Mouse (Mus musculus) C2C12 (cell line): ENCODE results near the gene Poglut1. TPM values are rescaled to one million over a fixed set of nuclear protein-coding genes. Genes with fewer than 3 reads are reported as not detected.

Experiments used
- H3K27me3 ChIP-seq: one replicate; pipeline ENCODE4 v1.6.1; 2011; ENCODE audit not compliant: control insufficient read depth, insufficient read depth, insufficient read length
- H3K36me3 ChIP-seq: one replicate; pipeline ENCODE4 v1.6.1; 2011; ENCODE audit not compliant: control insufficient read depth, insufficient read depth
- H3K4me3 ChIP-seq: one replicate; pipeline ENCODE4 v1.5.1; 2011; ENCODE audit warnings: mild to moderate bottlenecking, control low read depth; ENCODE audit not compliant: poor library complexity, insufficient read depth, severe bottlenecking
- H3K79me2 ChIP-seq: one replicate; pipeline ENCODE4 v1.6.1; 2011; ENCODE audit not compliant: control insufficient read depth, insufficient read depth
- H3K79me3 ChIP-seq: one replicate; pipeline ENCODE4 v1.6.1; 2011; ENCODE audit warnings: low read depth, control low read depth
- H3ac ChIP-seq: one replicate; pipeline ENCODE3; 2011; ENCODE audit warnings: low read depth; ENCODE audit not compliant: control insufficient read depth, insufficient read length
- CEBPB ChIP-seq: IDR thresholded peaks from one replicate; pipeline ENCODE4 v1.6.1; 2011; ENCODE audit warnings: low read depth, mild to moderate bottlenecking, control low read depth, moderate library complexity
- CTCF ChIP-seq: IDR thresholded peaks from one replicate; pipeline ENCODE4 v1.5.1; 2011; ENCODE audit not compliant: control insufficient read depth, insufficient read depth, insufficient read length
- FOSL1 ChIP-seq: IDR thresholded peaks from one replicate; pipeline ENCODE4 v1.8.0; 2011; ENCODE audit warnings: mild to moderate bottlenecking, low read length; ENCODE audit not compliant: poor library complexity, insufficient read depth, severe bottlenecking
- MAX ChIP-seq: IDR thresholded peaks from one replicate; pipeline ENCODE4 v1.6.1; 2011; ENCODE audit warnings: mild to moderate bottlenecking, control low read depth
- MYOD1 ChIP-seq: IDR thresholded peaks from one replicate; pipeline ENCODE4 v1.6.1; 2011; ENCODE audit warnings: low read depth; ENCODE audit not compliant: control insufficient read depth, insufficient read length
- MYOG ChIP-seq: IDR thresholded peaks from one replicate; pipeline ENCODE4 v1.6.1; 2011; ENCODE audit not compliant: control insufficient read depth, insufficient read length; ENCODE audit errors: extremely low read depth
- USF1 ChIP-seq: IDR thresholded peaks from one replicate; pipeline ENCODE4 v1.6.1; 2011; ENCODE audit warnings: low read depth, mild to moderate bottlenecking, control low read depth, moderate library complexity
- polyA plus RNA-seq: library from polyadenylated mRNA; unstranded; fragments of >200 nt; fragmentation: generic; extraction: Trizol; gene quantifications from one replicate; pipeline ENCODE4 v1.2.1, GENCODE M21; 2012; ENCODE audit warnings: missing spikeins

Poglut1 gene
- polyA plus RNA-seq, 1 experiment, result 25.8 TPM

DNA sequence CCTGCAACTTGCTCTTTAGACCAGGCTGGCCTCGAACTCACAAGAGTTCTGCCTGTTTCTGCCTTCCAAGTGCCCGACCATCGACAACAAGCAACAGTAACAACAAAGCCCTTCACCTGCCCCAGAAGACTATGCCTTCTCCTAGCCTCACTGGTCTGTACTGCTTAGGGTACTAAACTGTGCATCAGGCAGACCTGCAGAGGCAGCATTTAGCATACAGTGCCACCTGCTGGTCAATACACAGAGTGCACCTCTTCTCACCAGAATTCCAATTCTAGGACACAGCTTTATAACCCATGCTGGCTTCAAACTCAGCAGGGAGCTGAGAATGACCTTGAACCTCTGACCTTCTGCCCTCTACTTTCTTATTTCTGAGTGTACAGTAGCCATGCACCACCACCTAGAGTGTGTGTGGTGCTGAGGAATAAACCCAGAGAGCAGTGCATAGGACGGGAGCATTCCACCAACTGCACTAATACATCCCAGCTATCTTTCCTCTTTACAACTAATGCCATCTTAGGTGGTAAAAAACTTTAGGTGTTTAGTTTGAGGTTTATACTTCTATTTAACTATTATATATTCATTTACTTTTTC is 43.9 kb downstream of the Poglut1 start:
- Histone ChIP-seq H3K36me3 (peaks cover 32% of the 10 kb centered on the region), H3K4me3 (no peak overlapping the region)

DNA sequence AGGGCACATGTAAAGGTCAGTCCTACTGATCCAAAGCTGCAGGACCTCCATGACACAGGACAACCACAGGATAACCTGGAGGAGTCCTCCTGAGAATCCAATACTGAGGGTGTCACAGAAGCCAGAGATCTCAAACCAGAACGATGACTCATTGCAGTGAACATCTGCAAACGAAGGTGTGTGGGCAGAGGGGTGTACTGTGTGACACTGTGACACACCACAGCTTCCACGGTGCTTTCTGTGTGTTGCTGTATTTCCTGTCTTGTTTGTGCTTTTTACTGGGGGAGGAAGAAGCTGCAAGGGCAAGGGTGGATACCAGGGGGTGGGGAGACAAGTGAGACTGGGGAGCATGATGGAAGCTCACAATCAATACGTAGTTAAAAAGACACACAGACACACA is 46.5 kb downstream of the Poglut1 start:
- no peaks in the 10 kb centered on the region for H3K79me2 ChIP-seq
- H3K79me3 ChIP-seq, result no peaks in the 10 kb centered on the region
- H3K27me3 ChIP-seq, result no peaks in the 10 kb centered on the region
- H3ac ChIP-seq, result no peak overlapping the region
- H3K36me3 ChIP-seq, result peaks cover 43% of the 10 kb centered on the region
- H3K4me3 ChIP-seq, result no peak overlapping the region
- TF ChIP-seq CEBPB, result no peak
- no peak for TF ChIP-seq FOSL1
- no peak for TF ChIP-seq CTCF
- TF ChIP-seq MAX, result no peak
- TF ChIP-seq MYOG, result no peak
- TF ChIP-seq MYOD1, result no peak

More for the DNA sequence above, 43.9 kb downstream of the Poglut1 start:
- TF ChIP-seq CTCF (peak; percentile 79), USF1 (no peak), MYOG (no peak)
- no peak overlapping the region for H3ac ChIP-seq
- H3K27me3 ChIP-seq, result no peaks in the 10 kb centered on the region
- H3K79me3 ChIP-seq, result no peaks in the 10 kb centered on the region
- no peaks in the 10 kb centered on the region for H3K79me2 ChIP-seq

DNA sequence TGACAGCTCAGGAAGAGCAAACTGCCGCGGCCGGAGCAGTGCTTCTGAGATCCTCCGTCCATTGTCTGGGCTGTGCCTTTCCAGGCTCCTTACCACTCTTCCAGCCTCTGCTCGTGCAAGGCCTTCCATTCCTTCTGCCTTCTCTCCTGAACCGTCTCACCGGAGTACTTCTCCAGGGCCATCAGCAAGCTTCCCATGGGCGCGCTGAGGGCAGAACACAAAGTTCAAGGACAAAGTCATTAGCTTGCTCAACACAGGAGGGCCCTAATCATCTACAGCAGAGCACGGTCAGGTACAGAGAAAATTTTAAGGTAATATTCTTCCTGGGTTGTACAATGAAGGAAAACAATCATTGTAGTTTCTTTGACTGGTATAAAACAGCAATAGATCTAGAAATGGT is 47.6 kb downstream of the Poglut1 start:
- no peak for TF ChIP-seq MYOG
- TF ChIP-seq MAX, result no peak
- no peak for TF ChIP-seq CEBPB
- no peak for TF ChIP-seq FOSL1
- no peak for TF ChIP-seq CTCF
- no peak for TF ChIP-seq USF1
- TF ChIP-seq MYOD1, result no peak
- H3K27me3 ChIP-seq, result no peaks in the 10 kb centered on the region
- H3ac ChIP-seq, result no peak overlapping the region
- no peak overlapping the region for H3K4me3 ChIP-seq
- no peaks in the 10 kb centered on the region for H3K79me3 ChIP-seq
- no peaks in the 10 kb centered on the region for H3K79me2 ChIP-seq
- peaks cover 52% of the 10 kb centered on the region for H3K36me3 ChIP-seq

DNA sequence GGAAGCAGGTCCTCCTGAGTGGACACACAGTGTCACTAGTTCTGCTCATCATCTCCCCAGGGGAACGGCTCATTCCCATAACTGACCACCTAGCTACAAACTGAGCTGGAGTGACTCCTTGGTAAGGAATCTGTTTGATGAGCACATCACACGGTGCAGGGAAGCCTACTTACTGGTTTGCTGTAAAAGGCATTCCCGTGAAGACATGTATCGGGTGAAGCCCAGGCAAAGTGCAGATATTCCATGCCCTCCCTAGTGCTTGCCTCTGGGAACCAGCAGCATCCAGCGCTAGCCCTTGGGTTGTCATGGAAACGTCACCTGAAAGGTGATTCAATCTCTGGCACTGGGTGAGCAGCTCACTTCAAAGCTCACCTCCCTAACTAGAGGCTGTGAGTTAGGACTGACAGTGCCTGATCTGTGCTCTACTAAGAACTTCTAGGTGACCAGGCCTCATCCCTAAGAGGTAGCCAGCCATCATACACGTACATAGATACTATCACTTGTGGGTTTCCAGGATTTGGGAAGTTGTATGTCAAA is 53.4 kb downstream of the Poglut1 start:
- no peaks in the 10 kb centered on the region for H3K79me3 ChIP-seq
- no peaks in the 10 kb centered on the region for H3K27me3 ChIP-seq
- H3K79me2 ChIP-seq, result no peaks in the 10 kb centered on the region
- no peak overlapping the region for H3K4me3 ChIP-seq
- peaks cover 53% of the 10 kb centered on the region for H3K36me3 ChIP-seq
- peak overlapping the region; percentile 10 for H3ac ChIP-seq
- no peak for TF ChIP-seq MYOD1
- no peak for TF ChIP-seq MYOG
- TF ChIP-seq CEBPB, result no peak
- TF ChIP-seq CTCF, result no peak
- no peak for TF ChIP-seq MAX
- no peak for TF ChIP-seq FOSL1
- no peak for TF ChIP-seq USF1

DNA sequence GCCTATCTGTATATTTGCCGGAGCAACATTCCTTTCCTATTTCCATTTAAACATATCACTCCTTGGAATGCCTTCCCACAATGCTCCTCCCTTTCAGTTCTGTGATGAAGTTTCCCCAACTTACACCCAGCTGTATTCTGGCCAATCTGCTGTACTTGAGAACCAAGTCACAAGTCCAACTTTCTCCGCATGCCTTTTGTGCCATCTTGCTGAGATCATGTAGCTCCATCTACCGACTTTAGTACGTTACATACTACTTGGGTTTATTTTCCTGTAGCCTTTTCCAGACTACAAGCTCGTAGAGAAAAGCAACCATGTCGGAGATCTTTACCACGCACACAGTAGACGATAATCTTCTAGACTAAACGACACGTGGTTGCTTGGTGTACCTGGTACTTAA is 56.2 kb downstream of the Poglut1 start:
- peaks cover 49% of the 10 kb centered on the region for H3K36me3 ChIP-seq
- H3K4me3 ChIP-seq, result no peak overlapping the region
- H3ac ChIP-seq, result no peak overlapping the region
- no peaks in the 10 kb centered on the region for H3K79me3 ChIP-seq
- H3K79me2 ChIP-seq, result no peaks in the 10 kb centered on the region
- H3K27me3 ChIP-seq, result no peaks in the 10 kb centered on the region
- TF ChIP-seq MYOD1, result no peak
- no peak for TF ChIP-seq MYOG
- TF ChIP-seq MAX, result no peak

DNA sequence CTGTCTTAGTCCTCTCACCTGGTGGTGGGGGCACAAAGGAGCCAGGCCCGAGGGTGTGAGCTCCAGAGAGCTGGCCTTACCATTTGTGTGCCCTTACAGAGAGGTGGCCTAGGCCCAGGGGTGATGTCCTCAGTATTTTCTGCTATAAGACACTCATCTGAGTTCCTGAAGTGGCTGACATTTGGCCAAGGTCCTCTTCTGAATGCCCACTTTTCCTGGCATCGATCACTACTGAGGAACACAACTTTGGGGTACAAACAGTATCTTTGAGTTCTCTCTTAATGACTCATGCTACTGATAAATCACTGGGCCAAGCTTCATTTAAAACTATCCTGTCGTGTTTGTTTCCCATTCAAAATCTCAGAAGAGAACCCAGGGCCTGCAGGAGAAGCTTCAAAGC is 57.5 kb downstream of the Poglut1 start:
- no peaks in the 10 kb centered on the region for H3K79me2 ChIP-seq
- TF ChIP-seq CTCF (no peak), USF1 (no peak), FOSL1 (no peak), MAX (no peak), MYOD1 (no peak), MYOG (no peak)
- H3ac ChIP-seq, result no peak overlapping the region
- no peaks in the 10 kb centered on the region for H3K79me3 ChIP-seq
- H3K27me3 ChIP-seq, result no peaks in the 10 kb centered on the region
- no peak overlapping the region for H3K4me3 ChIP-seq
- peaks cover 41% of the 10 kb centered on the region for H3K36me3 ChIP-seq
